Mouse (Mus musculus): ENCODE data around the gene Nts.
"Not testable (repeated sequence)": the region's sequence is repeated elsewhere in the genome, so short reads cannot be mapped to it uniquely, and the experiment has no call there.

Gene Nts

GRCm38 (mm10) chr10:102490386-102490785 lies at the start of gene Nts:
Gene Nts (minus strand): TSS chr10:102490486.
- DNase-seq (ENCODE audit: low spot score in 2 of 2) = no peak

GRCm38 (mm10) chr10:102527901-102528300 lies 37.6 kb upstream of the Nts start:
- no peak for DNase-seq (ENCODE audit: low spot score in 2 of 2)

- DNase-seq (ENCODE audit: low spot score in 2 of 2) = no peak
Observed at GRCm38 (mm10) chr10:102514159-102514558, 23.9 kb upstream of the Nts start.

- no peak for DNase-seq (ENCODE audit: low spot score in 2 of 2)
Observed at GRCm38 (mm10) chr10:102511807-102512461, 21.6 kb upstream of the Nts start, which contains the start of gene Rassf9. Gene Rassf9 (plus strand): TSS chr10:102512222.

- DNase-seq (ENCODE audit: low spot score in 2 of 2) = no peak
Observed at GRCm38 (mm10) chr10:102511461-102511806, 21.1 kb upstream of the Nts start.

- DNase-seq (ENCODE audit: low spot score in 2 of 2) = no peak
Observed at GRCm38 (mm10) chr10:102507386-102507785, 17.1 kb upstream of the Nts start.

GRCm38 (mm10) chr10:102498754-102499153 lies 8.5 kb upstream of the Nts start:
- no peak for DNase-seq (ENCODE audit: low spot score in 2 of 2)

- DNase-seq (ENCODE audit: low spot score in 2 of 2) = no peak
Observed at GRCm38 (mm10) chr10:102491792-102492191, 1.5 kb upstream of the Nts start.

- no peak for DNase-seq (ENCODE audit: low spot score in 2 of 2)
Observed at GRCm38 (mm10) chr10:102469412-102469811, 20.9 kb downstream of the Nts start.

- DNase-seq (ENCODE audit: low spot score in 2 of 2) = no peak
Observed at GRCm38 (mm10) chr10:102451756-102452155, 38.5 kb downstream of the Nts start.

GRCm38 (mm10) chr10:102449449-102449848 lies 40.8 kb downstream of the Nts start:
- DNase-seq (ENCODE audit: low spot score in 2 of 2) = no peak

- no peak for DNase-seq (ENCODE audit: low spot score in 2 of 2)
Observed at GRCm38 (mm10) chr10:102444912-102445556, 45.3 kb downstream of the Nts start.

- not testable (repeated sequence) for DNase-seq (ENCODE audit: low spot score in 2 of 2)
Observed at GRCm38 (mm10) chr10:102435467-102435866, 54.8 kb downstream of the Nts start.

- DNase-seq (ENCODE audit: low spot score in 2 of 2) = not testable (repeated sequence)
Observed at GRCm38 (mm10) chr10:102435048-102435447, 55.2 kb downstream of the Nts start.
